ENCODE assay signal across 8 mouse cellular contexts in the genomic region with DNA sequence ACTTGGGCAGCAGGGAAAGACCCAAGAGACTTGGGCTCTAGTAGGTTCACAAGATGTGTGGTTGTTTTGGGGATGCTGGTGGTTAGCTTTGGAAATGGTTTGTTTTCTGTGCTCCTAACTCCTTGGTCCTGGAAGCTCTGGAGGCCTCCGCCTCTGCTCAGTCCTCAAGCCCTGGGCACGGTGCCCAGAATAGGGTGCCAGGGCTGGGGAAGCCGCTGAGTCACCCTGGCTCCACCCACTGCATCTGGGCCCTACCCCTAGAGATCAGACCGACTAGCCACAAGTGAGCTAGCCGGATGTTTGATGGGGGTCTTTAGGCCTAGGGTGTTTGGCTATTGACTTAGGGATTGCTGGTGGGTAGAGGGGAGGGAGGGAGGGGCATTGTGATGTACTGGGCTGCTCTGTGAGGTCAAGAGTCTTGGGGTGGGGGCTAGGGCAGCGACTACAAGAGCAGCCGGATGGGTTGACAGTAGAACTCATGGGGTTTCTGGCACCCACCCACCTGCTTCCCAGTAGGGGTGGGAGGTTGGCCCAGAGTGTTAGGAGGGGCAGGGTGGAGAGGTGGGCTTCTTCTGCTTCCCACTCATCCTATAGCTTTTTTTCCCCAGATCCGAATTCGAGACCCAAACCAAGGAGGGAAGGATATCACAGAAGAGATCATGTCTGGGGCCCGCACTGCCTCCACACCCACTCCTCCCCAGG. TPM values are rescaled to one million over a fixed set of nuclear protein-coding genes. Genes with fewer than 3 reads are reported as not detected.
DNase-seq lines count a peak whose midpoint lies in the region; ATAC-seq and TF ChIP-seq lines count a peak whose summit lies in the region.

No protein-coding gene starts in this region.

- TF ChIP-seq CTCF in kidney, adult 2 months (conservative IDR thresholded peaks at IDR 0.05; ENCODE audit: insufficient read depth, insufficient read length, low read depth, low read length), result no peak
- no peak for TF ChIP-seq CTCF in testis, adult 2 months (IDR thresholded peaks at IDR 0.05; ENCODE audit: control insufficient read depth, insufficient read depth, insufficient replicate concordance, low read depth, low read length)

- H3K4me2 ChIP-seq in kidney, embryonic 16.5 days (replicated peaks; ENCODE audit: low read depth, low read length), result no peak overlapping the region

- peaks cover 5% of the 10 kb centered on the region; the same call in 1 of the 2 replicates for H3K4me1 ChIP-seq in kidney, adult 2 months (ENCODE audit: control insufficient read depth, insufficient read depth, low read length)
- peaks cover 14% of the 10 kb centered on the region for H3K4me1 ChIP-seq in kidney, embryonic 16.5 days (ENCODE audit: insufficient read depth, low read length)
- peaks cover 9% of the 10 kb centered on the region for H3K4me1 ChIP-seq in testis, adult 2 months (ENCODE audit: control insufficient read depth, insufficient read depth, low read length)

- ATAC-seq in kidney, embryonic 16.5 days (ENCODE audit: low FRiP score, low TSS enrichment), result no peak

- H3K9ac ChIP-seq in kidney, embryonic 16.5 days (replicated peaks; ENCODE audit: low read length), result no peak overlapping the region

- H3K27ac ChIP-seq in kidney, adult 2 months (ENCODE audit: insufficient read depth, low read depth, low read length), result no peak overlapping the region
- no peak overlapping the region for H3K27ac ChIP-seq in kidney, embryonic 16.5 days (ENCODE audit: low read length)
- H3K27ac ChIP-seq in testis, adult 2 months (ENCODE audit: control insufficient read depth, insufficient read depth, low read depth, low read length), result peak overlapping the region; percentile 85

- no peaks in the 10 kb centered on the region for H3K27me3 ChIP-seq in kidney, adult 2 months (replicated peaks; ENCODE audit: control insufficient read depth, insufficient read depth, low read length)
- H3K27me3 ChIP-seq in kidney, embryonic 16.5 days (ENCODE audit: insufficient read depth, low read length), result no peaks in the 10 kb centered on the region
- H3K27me3 ChIP-seq in testis, adult 2 months (ENCODE audit: control insufficient read depth, insufficient read depth, low read length), result no peaks in the 10 kb centered on the region

- 44% methylated on average over 10 of the region's 10 CpGs for WGBS in kidney, adult 2 months
- 84% methylated on average over 10 of the region's 10 CpGs for WGBS in kidney, embryonic 16.5 days
- WGBS in large intestine, adult 2 months, result 47% methylated on average over 10 of the region's 10 CpGs

- no peaks in the 10 kb centered on the region for H3K9me3 ChIP-seq in kidney, embryonic 16.5 days (ENCODE audit: low read length)

- TF ChIP-seq POLR2A in kidney, adult 2 months (IDR thresholded peaks at IDR 0.05; ENCODE audit: low read depth, low read length), result no peak
- TF ChIP-seq POLR2A in testis, adult 2 months (IDR thresholded peaks at IDR 0.05; ENCODE audit: control insufficient read depth, low read depth, low read length), result no peak; the same call in 1 of the 2 replicates

- H3K4me3 ChIP-seq in kidney, adult 2 months (ENCODE audit: insufficient read depth, low read depth, low read length), result no peak overlapping the region
- H3K4me3 ChIP-seq in kidney, embryonic 16.5 days (ENCODE audit: low read length), result no peak overlapping the region
- H3K4me3 ChIP-seq in testis, adult 2 months (ENCODE audit: control insufficient read depth, low read depth, low read length), result peak overlapping the region; percentile 80

- peaks cover 22% of the 10 kb centered on the region for H3K36me3 ChIP-seq in kidney, adult 2 months (ENCODE audit: control insufficient read depth, insufficient read depth, low read length)
- peaks cover 78% of the 10 kb centered on the region for H3K36me3 ChIP-seq in kidney, embryonic 16.5 days (ENCODE audit: insufficient read depth, low read length)
- peaks cover 18% of the 10 kb centered on the region for H3K36me3 ChIP-seq in testis, adult 2 months (ENCODE audit: control insufficient read depth, insufficient read depth, low read length)

- DNase-seq in kidney, adult 2 months, result peak; percentile 92
- peak; percentile 67 for DNase-seq in cerebellum, adult 11 months
- DNase-seq in gastrocnemius, postnatal 25 days, result peak; percentile 90
- DNase-seq in large intestine, adult 2 months (ENCODE audit: low read depth, low spot score), result peak; percentile 91
- peak; percentile 93 for DNase-seq in lung, postnatal 10 days
- no peak for DNase-seq in thymus, postnatal 25 days

RNA-seq across cellular contexts. Expression of a gene that starts 10.0 kb away (rescaled TPM):
- polyA plus RNA-seq in kidney, adult 2 months (2012; rRNA removed), result 262 and 316 TPM in 2 replicates
- polyA plus RNA-seq in kidney, embryonic 16.5 days (2015; fragmentation: Nextera tagmentation; extraction: Ambion mirVana), result 183 and 193 TPM in 2 replicates
- 100 to 1,000 TPM; 356 to 390 TPM for total RNA-seq in gastrocnemius, postnatal 25 days (2021)
- polyA plus RNA-seq in large intestine, adult 2 months (2012; rRNA removed), result 150 and 288 TPM in 2 replicates
- 251 and 267 TPM in 2 replicates for polyA plus RNA-seq in testis, adult 2 months (2012; rRNA removed)

RNA-seq across cellular contexts. Expression of a gene that starts 14.9 kb away (rescaled TPM):
- polyA plus RNA-seq in kidney, adult 2 months (2012; rRNA removed), result 3.6 and 4.7 TPM in 2 replicates
- polyA plus RNA-seq in kidney, embryonic 16.5 days (2015; fragmentation: Nextera tagmentation; extraction: Ambion mirVana), result 7.6 and 8.0 TPM in 2 replicates
- total RNA-seq in gastrocnemius, postnatal 25 days (2021), result 10 to 100 TPM; 31.5 to 57.0 TPM
- polyA plus RNA-seq in large intestine, adult 2 months (2012; rRNA removed), result 3.4 and 3.8 TPM in 2 replicates
- polyA plus RNA-seq in testis, adult 2 months (2012; rRNA removed), result 102 and 116 TPM in 2 replicates

RNA-seq across cellular contexts. Expression of a gene that starts 26.7 kb away (rescaled TPM):
- 90.4 and 96.9 TPM in 2 replicates for polyA plus RNA-seq in kidney, adult 2 months (2012; rRNA removed)
- polyA plus RNA-seq in kidney, embryonic 16.5 days (2015; fragmentation: Nextera tagmentation; extraction: Ambion mirVana), result 377 and 378 TPM in 2 replicates
- 100 to 1,000 TPM; 177 to 187 TPM for total RNA-seq in gastrocnemius, postnatal 25 days (2021)
- polyA plus RNA-seq in large intestine, adult 2 months (2012; rRNA removed), result 96.4 and 100 TPM in 2 replicates
- 241 and 287 TPM in 2 replicates for polyA plus RNA-seq in testis, adult 2 months (2012; rRNA removed)

RNA-seq across cellular contexts. Expression of a gene that starts 39.3 kb away (rescaled TPM):
- polyA plus RNA-seq in kidney, adult 2 months (2012; rRNA removed), result 14.0 and 22.4 TPM in 2 replicates
- 107 and 119 TPM in 2 replicates for polyA plus RNA-seq in kidney, embryonic 16.5 days (2015; fragmentation: Nextera tagmentation; extraction: Ambion mirVana)
- 1 to 10 TPM; 8.2 to 8.3 TPM for total RNA-seq in gastrocnemius, postnatal 25 days (2021)
- 27.7 and 28.1 TPM in 2 replicates for polyA plus RNA-seq in large intestine, adult 2 months (2012; rRNA removed)
- 10.1 and 11.0 TPM in 2 replicates for polyA plus RNA-seq in testis, adult 2 months (2012; rRNA removed)

RNA-seq across cellular contexts. Expression of a gene that starts 39.4 kb away (rescaled TPM):
- polyA plus RNA-seq in kidney, adult 2 months (2012; rRNA removed), result 21.4 and 33.1 TPM in 2 replicates
- polyA plus RNA-seq in kidney, embryonic 16.5 days (2015; fragmentation: Nextera tagmentation; extraction: Ambion mirVana), result 18.7 and 20.1 TPM in 2 replicates
- total RNA-seq in gastrocnemius, postnatal 25 days (2021), result 1 to 10 TPM; 2.0 to 3.2 TPM
- 87.7 and 159 TPM in 2 replicates for polyA plus RNA-seq in large intestine, adult 2 months (2012; rRNA removed)
- 68.6 and 77.2 TPM in 2 replicates for polyA plus RNA-seq in testis, adult 2 months (2012; rRNA removed)

Comparison
In these comparisons a context has a peak if more than half of its experiments do, and no peak if none do; other contexts are left out.
1. RNA of a gene that starts 14.9 kb away (polyA plus RNA-seq): 102 to 116 TPM in testis, adult 2 months; 7.6 to 8.0 TPM in kidney, embryonic 16.5 days, 3.6 to 4.7 TPM in kidney, adult 2 months and 3.4 to 3.8 TPM in large intestine, adult 2 months; every median in the first group is over 10 times any median in the second.